Mouse (Mus musculus) heart, adult 2 months (tissue): ENCODE measurements at regions not wholly inside any gene's neighbourhood (a gene's known extent, or its start where the extent isn't known, plus 50 kb on each side); places are given as distances from the start of the nearest gene placed in this dataset.
A peak's percentile ranks its signal among the peaks of the same experiment; 100 is the strongest.

Source experiments
- DNase-seq, 2 experiments: peaks; one replicate each; pipeline ENCODE4 v3.0.0; 2021
- H3K27ac ChIP-seq: fragments of 200-600 bp; 2 replicates; pipeline ENCODE4 v1.8.1; 2022
- H3K27me3 ChIP-seq: fragments of 200-500 bp; 2 replicates; pipeline ENCODE4 v1.6.1; 2012; ENCODE audit warnings: mild to moderate bottlenecking, low read length, inconsistent platforms, mixed read lengths; ENCODE audit not compliant: control insufficient read depth, insufficient read depth
- H3K36me3 ChIP-seq: fragments of 200-500 bp; 2 replicates; pipeline ENCODE4 v1.6.1; 2012; ENCODE audit warnings: low read length, inconsistent platforms; ENCODE audit not compliant: control insufficient read depth, insufficient read depth
- H3K4me1 ChIP-seq: fragments of 200-500 bp; 2 replicates; pipeline ENCODE4 v1.6.1; 2011; ENCODE audit warnings: low read length; ENCODE audit not compliant: control insufficient read depth, insufficient read depth
- H3K4me3 ChIP-seq: fragments of 200-600 bp; 2 replicates; pipeline ENCODE4 v1.8.1; 2022
- H3K79me2 ChIP-seq: fragments of 200-500 bp; replicated peaks from 2 replicates; pipeline ENCODE4 v1.6.1; 2012; ENCODE audit warnings: mild to moderate bottlenecking, inconsistent platforms, low read length, moderate library complexity, mixed read lengths; ENCODE audit not compliant: control insufficient read depth, insufficient read depth
- H3K9ac ChIP-seq: fragments of 200-500 bp; 2 replicates; pipeline ENCODE4 v1.6.1; 2012; ENCODE audit warnings: low read depth, mild to moderate bottlenecking, control low read depth, inconsistent platforms, low read length, mixed read lengths
- CTCF ChIP-seq: fragments of 200-600 bp; IDR thresholded peaks from 2 replicates; pipeline ENCODE4 v1.8.1; 2022; ENCODE audit warnings: antibody characterized with exemption, mild to moderate bottlenecking, moderate library complexity
- EP300 ChIP-seq: fragments of 200-500 bp; IDR thresholded peaks from 2 replicates; pipeline ENCODE4 v1.6.1; 2011; ENCODE audit warnings: low read depth, low read length, control low read depth; ENCODE audit not compliant: insufficient read depth
- POLR2A ChIP-seq: fragments of 200-500 bp; IDR thresholded peaks from 2 replicates; pipeline ENCODE4 v1.6.1; 2011; ENCODE audit warnings: mild to moderate bottlenecking, low read depth, low read length, control low read depth; ENCODE audit not compliant: insufficient read depth
- WGBS: fragments of 180-500 bp; shearing (Covaris S2); methylation state at CpG from one replicate; pipeline ENCODE4 v1.1.7; 2018; 5-methylcytosine and 5-hydroxymethylcytosine counted together
- intact Hi-C: fragments of 180-260 bp; cut with DNase I; formaldehyde crosslinking; loops from one replicate; pipeline ENCODE4 v1.15.1; 2025

DNA sequence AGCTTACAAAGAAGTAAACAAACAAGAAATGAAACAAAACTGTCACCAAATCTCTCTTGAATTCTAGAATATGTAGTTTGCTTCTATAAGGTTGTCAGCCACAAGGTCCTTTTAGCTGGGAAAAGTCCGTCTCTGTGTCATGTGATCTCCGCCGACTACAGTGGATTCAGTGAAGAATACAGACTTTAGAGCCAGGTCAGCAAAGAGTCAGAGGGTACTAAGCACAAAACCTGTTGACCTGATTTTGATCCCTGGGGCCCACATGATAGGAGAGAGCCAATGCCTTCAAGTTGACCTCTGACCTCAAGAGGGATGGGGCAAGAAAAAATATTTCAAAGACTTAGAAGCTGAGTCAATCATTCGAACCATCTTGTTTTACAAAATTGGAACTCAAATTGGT lies 61.5 kb downstream of the Ppp1r3c start:
- no peak for TF ChIP-seq CTCF
- TF ChIP-seq POLR2A: no peak
- no peak for TF ChIP-seq EP300
- 87% methylated on average over 4 of the region's 4 CpGs for WGBS
- peaks cover 22% of the 10 kb centered on the region for H3K4me1 ChIP-seq
- intact Hi-C loops: loop anchor here (5.0 kb wide), 1 partner anchor 68 kb away; no protein-coding TSS in a partner anchor
- no peaks in the 10 kb centered on the region for H3K79me2 ChIP-seq
- H3K27ac ChIP-seq: no peak overlapping the region
- H3K9ac ChIP-seq: no peak overlapping the region
- no peak for DNase-seq
- H3K27me3 ChIP-seq: no peaks in the 10 kb centered on the region
- peaks cover 13% of the 10 kb centered on the region for H3K36me3 ChIP-seq
- no peak overlapping the region for H3K4me3 ChIP-seq

DNA sequence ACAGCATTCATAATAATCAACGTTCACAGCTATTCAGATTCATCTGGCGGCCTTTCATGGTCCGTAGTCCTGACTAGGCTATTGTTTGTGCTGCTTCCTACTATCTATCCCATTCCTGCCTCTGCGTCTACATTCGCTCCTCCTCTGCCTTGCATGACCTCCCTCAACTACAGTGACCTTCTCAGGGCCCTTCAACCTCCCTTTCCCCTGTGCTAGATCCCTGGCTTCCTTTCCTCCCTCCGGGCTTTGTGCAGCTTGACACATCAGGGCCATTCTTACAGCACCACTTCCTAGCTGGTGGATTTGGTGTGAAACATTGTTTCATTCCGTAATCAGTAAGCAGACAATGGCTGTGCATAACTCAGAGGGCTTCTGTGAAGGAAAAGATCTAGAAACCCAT lies 65.6 kb downstream of the Ppp1r3c start:
- no peak for TF ChIP-seq CTCF
- TF ChIP-seq EP300: no peak
- no peak for TF ChIP-seq POLR2A
- intact Hi-C loops: no loop called here
- Histone ChIP-seq H3K79me2 (no peaks in the 10 kb centered on the region), H3K36me3 (peaks cover 2% of the 10 kb centered on the region; the same call in 1 of the 2 replicates), H3K4me1 (peaks cover 9% of the 10 kb centered on the region), H3K4me3 (no peak overlapping the region), H3K27me3 (no peaks in the 10 kb centered on the region), H3K27ac (peak overlapping the region; percentile 60), H3K9ac (no peak overlapping the region)
- WGBS: 29% methylated on average over 7 of the region's 7 CpGs
- no peak for DNase-seq
